Mouse (Mus musculus) limb, embryonic 11.5 days (tissue): ENCODE measurements around the gene Tmem37. TPM values are rescaled to one million over a fixed set of nuclear protein-coding genes. Genes with fewer than 3 reads are reported as not detected.

Source experiments
- ATAC-seq: fragments of 200-750 bp; cut with Nextera tagmentation; 2 replicates; pipeline ENCODE4 v1.8.0; 2017; ENCODE audit warnings: low read depth; ENCODE audit not compliant: insufficient number of reproducible peaks, low FRiP score, low TSS enrichment
- DNase-seq: peaks from one replicate; pipeline ENCODE4 v3.0.0-alpha.2; 2015; ENCODE audit warnings: low spot score
- H3K27ac ChIP-seq: fragments of 300-500 bp; sonication (generic); replicated peaks from 2 replicates; pipeline ENCODE4 v1.5.1; 2014; ENCODE audit warnings: low read depth, mild to moderate bottlenecking, low read length
- H3K27me3 ChIP-seq: fragments of 300-500 bp; sonication (generic); 2 replicates; pipeline ENCODE4 v1.6.1; 2014; ENCODE audit warnings: mild to moderate bottlenecking, low read length, mixed read lengths; ENCODE audit not compliant: control insufficient read depth, insufficient read depth
- H3K36me3 ChIP-seq: fragments of 300-500 bp; sonication (generic); 2 replicates; pipeline ENCODE4 v1.6.1; 2014; ENCODE audit warnings: mild to moderate bottlenecking, low read length, moderate library complexity, mixed read lengths; ENCODE audit not compliant: control insufficient read depth, insufficient read depth
- H3K4me1 ChIP-seq: fragments of 300-500 bp; sonication (generic); 2 replicates; pipeline ENCODE4 v1.6.1; 2014; ENCODE audit warnings: low read length, mixed read lengths; ENCODE audit not compliant: control insufficient read depth, insufficient read depth
- H3K4me2 ChIP-seq: fragments of 300-500 bp; sonication (generic); 2 replicates; pipeline ENCODE4 v1.6.1; 2014; ENCODE audit warnings: low read depth, mild to moderate bottlenecking, moderate library complexity; ENCODE audit not compliant: severe bottlenecking
- H3K4me3 ChIP-seq: fragments of 300-500 bp; sonication (generic); 2 replicates; pipeline ENCODE4 v1.5.1; 2014; ENCODE audit warnings: low read depth, low read length
- H3K9ac ChIP-seq: fragments of 300-500 bp; sonication (generic); 2 replicates; pipeline ENCODE4 v1.6.1; 2014; ENCODE audit warnings: mild to moderate bottlenecking, low read length
- H3K9me3 ChIP-seq: fragments of 300-500 bp; sonication (generic); 2 replicates; pipeline ENCODE4 v1.6.1; 2016; ENCODE audit warnings: low read length; ENCODE audit not compliant: control insufficient read depth
- WGBS: fragments of 180-500 bp; shearing (Covaris S2); extraction: QIAGEN DNeasy Blood & Tissue Kit; methylation state at CpG from one replicate; pipeline ENCODE4 v1.1.7; 2014; 5-methylcytosine and 5-hydroxymethylcytosine counted together
- polyA plus RNA-seq: library from polyadenylated mRNA; unstranded; fragments of >200 nt; fragmentation: Nextera tagmentation; extraction: Ambion mirVana; gene quantifications from 2 replicates; pipeline ENCODE4 v1.2.1, GENCODE M21; 2014

The Tmem37 gene
- 2.5 and 3.0 TPM in 2 replicates for polyA plus RNA-seq

GRCm38 (mm10) chr1:120073519-120074306 is at the start of gene Tmem37:
TSS of gene Tmem37 (minus strand) at chr1:120074074.
- DNase-seq (peak; percentile 86), ATAC-seq (peak; percentile 83)
- Histone ChIP-seq H3K4me3 (peak within 1 kb of the TSS; percentile 25), H3K4me2 (peak within 1 kb of the TSS; percentile 71), H3K36me3 (no peaks in the 10 kb centered on the region), H3K9ac (0 out of 2 replicates have a peak within 1 kb of the TSS, but pooled peaks have one; percentile 37), H3K27ac (no peak within 1 kb of the TSS), H3K4me1 (0 out of 2 replicates have a peak, but pooled peaks cover 5% of the 10 kb centered on the region), H3K9me3 (no peaks in the 10 kb centered on the region), H3K27me3 (peaks cover 2% of the 10 kb centered on the region; the same call in 1 of the 2 replicates)
- WGBS: 2% methylated on average over 40 of the region's 40 CpGs

DNA sequence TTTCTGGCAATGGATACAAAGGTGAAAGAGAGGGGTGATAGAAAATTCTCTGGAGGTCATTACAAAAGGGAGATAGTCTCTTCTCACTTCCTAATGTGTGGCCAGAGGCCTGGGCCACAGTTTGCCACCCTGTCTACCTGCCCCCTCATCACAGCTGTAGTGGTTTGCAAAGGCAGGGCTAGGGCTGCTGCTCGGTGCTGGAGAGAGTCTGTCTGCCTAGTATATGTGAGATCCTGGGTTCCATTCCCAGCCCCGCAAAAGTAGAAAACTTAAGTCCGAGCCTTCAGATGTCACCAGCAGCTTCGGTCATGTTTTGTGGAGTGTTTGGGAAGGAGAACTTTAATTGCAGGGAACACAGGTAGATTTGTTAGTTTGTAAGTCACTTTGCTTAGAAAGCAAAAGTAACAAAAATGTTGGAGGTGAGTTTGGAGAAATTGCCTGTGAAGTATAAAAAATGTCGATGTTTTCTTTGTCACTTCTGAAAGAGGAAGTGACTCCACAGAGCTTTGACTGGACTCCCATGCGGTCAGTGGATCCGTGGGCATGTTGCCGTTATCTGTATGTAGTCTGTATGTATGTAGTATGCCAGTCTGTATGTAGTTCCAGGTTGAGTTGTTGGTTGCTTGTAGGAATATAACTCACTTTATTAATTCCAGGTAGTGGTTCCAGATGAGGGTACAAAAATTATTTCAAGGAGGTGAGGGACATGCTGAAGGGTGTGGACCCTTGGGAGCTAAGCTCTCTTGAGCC is 48.9 kb upstream of the Tmem37 start:
- ATAC-seq: no peak
- no peak for DNase-seq
- WGBS: 91% methylated on average over 8 of the region's 8 CpGs
- H3K36me3 ChIP-seq: no peaks in the 10 kb centered on the region; the same call in 1 of the 2 replicates
- H3K4me2 ChIP-seq: no peak overlapping the region
- H3K4me3 ChIP-seq: no peak overlapping the region
- H3K9me3 ChIP-seq: no peaks in the 10 kb centered on the region
- H3K4me1 ChIP-seq: peaks cover 7% of the 10 kb centered on the region
- no peak overlapping the region for H3K9ac ChIP-seq
- H3K27me3 ChIP-seq: no peaks in the 10 kb centered on the region
- no peak overlapping the region for H3K27ac ChIP-seq

DNA sequence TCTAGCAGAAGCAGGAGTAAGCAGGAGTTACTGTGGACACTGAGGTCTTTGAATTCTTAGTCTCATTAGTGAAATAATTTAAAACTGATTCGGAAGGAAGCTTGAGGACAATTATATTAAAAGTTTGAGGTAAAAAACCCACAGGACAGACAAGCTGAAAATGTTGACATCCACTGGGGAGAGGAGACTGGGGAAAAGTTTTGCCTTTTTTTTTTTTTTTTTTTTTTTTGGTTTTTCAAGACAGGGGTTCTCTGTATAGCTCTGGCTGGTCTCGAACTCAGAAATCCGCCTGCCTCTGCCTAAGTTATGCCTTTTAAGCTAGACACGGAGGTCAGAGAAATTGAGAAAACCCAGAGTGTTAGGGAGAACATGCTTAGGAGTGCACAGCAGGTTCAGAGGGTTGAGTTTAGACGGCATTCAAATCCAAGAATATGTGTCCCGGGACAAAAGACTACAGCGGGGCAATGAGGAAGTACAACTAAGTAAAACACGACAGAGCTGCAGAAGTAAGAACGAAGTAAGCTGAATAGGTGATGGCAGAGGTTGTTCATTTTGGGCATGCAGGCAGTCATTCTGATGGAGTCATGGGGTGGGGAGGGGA is 48.2 kb upstream of the Tmem37 start:
- Histone ChIP-seq H3K36me3 (peaks cover 2% of the 10 kb centered on the region; the same call in 1 of the 2 replicates), H3K4me2 (peak overlapping the region; percentile 85), H3K9ac (peak overlapping the region; percentile 56), H3K4me1 (peaks cover 7% of the 10 kb centered on the region), H3K27me3 (no peaks in the 10 kb centered on the region), H3K27ac (no peak overlapping the region), H3K9me3 (no peaks in the 10 kb centered on the region), H3K4me3 (peak overlapping the region; percentile 61)
- no peak for DNase-seq
- WGBS: 91% methylated on average over 9 of the region's 9 CpGs
- ATAC-seq: no peak

- Histone ChIP-seq H3K27ac (peak within 1 kb of the TSS; percentile 76), H3K9me3 (no peaks in the 10 kb centered on the region), H3K4me2 (peak within 1 kb of the TSS; percentile 85), H3K36me3 (peaks cover 4% of the 10 kb centered on the region), H3K9ac (peak within 1 kb of the TSS; percentile 60), H3K4me3 (peak within 1 kb of the TSS; percentile 61), H3K27me3 (no peaks in the 10 kb centered on the region), H3K4me1 (peaks cover 7% of the 10 kb centered on the region)
- WGBS: 2% methylated on average over 52 of the region's 52 CpGs
- DNase-seq (peak; percentile 98), ATAC-seq (peak; percentile 91)
These were observed 47.3 kb upstream of the Tmem37 start, which contains the start of the genes Dbi and 3110009E18Rik for GRCm38 (mm10) chr1:120120969-120121811. TSS of gene Dbi (minus strand) at chr1:120121078. TSS of gene 3110009E18Rik (plus strand) at chr1:120121187.

DNA sequence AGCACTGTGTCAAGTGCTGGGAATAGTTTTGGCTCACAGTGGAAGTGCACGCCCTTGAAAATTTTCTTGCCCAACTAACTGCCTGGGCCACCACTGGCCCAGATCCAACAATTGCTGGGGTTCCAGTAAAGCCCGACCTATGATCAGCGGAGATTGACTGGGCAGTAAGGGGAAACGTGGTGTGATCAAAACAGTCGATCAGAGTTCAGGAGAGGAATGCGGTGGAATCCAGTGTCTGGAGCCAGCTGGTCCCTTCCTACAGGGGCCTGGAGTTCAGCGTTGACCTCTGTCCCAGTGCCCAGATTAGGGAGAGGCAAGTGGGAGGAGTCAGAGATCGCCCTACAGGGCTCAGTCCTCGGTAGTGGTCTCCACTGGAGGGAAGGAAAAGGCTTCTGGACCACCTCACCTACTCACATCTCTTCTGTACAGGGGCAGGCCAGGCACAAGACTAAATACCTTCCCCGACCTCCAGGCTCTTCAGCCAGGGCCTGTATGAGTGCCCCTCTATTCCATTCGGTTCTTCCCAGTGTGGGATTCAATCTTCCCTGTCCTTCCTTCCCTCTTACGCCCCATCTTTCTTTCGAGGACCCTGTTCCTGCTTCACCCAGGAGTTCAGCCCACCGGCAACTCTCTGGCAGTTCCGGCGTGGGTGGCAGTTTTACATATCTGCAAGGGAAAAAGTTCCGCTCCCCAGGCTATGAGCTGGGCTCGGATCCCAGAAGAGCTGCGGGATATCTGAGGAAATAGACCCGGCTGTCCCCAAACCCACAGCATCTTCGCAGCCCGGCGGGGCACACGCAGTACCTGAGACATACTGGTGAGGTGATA is 46.5 kb upstream of the Tmem37 start:
- WGBS: 6% methylated on average over 24 of the region's 24 CpGs
- Histone ChIP-seq H3K4me2 (peak overlapping the region; percentile 85), H3K4me1 (peaks cover 7% of the 10 kb centered on the region), H3K4me3 (peak overlapping the region; percentile 61), H3K27me3 (no peaks in the 10 kb centered on the region), H3K9ac (peak overlapping the region; percentile 60), H3K36me3 (peaks cover 11% of the 10 kb centered on the region), H3K9me3 (no peaks in the 10 kb centered on the region), H3K27ac (peak overlapping the region; percentile 76)
- ATAC-seq (peak; percentile 62), DNase-seq (peak; percentile 52)

GRCm38 (mm10) chr1:120119389-120119788 is 45.5 kb upstream of the Tmem37 start:
- H3K4me3 ChIP-seq: no peak overlapping the region
- peaks cover 21% of the 10 kb centered on the region for H3K36me3 ChIP-seq
- H3K9me3 ChIP-seq: no peaks in the 10 kb centered on the region
- H3K27me3 ChIP-seq: no peaks in the 10 kb centered on the region
- ATAC-seq (no peak), DNase-seq (no peak)
- H3K4me2 ChIP-seq: peak overlapping the region; percentile 85; the same call in 1 of the 2 replicates
- H3K4me1 ChIP-seq: peaks cover 7% of the 10 kb centered on the region
- peak overlapping the region; percentile 0; the same call in 1 of the 2 replicates for H3K9ac ChIP-seq
- WGBS: 90% methylated on average over 4 of the region's 4 CpGs
- no peak overlapping the region for H3K27ac ChIP-seq

DNA sequence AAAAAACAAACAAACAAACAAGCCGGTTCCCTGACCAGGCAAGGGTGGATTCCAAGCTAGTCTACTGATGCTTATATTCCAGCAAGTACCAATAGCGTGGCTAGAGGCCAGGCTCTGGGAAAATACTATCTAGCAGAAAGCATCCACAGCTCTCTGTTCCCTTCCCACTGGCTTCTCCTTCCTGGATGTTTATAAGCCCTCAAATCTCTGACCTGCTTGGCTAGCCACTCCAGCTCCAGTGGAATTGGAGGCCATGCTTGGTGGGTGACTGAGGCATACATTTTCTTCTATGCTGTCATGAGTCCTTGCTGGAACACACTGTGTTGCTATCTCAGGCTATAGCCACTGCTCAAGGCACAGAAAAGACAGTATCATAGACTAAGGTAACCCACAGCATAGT is 45.0 kb upstream of the Tmem37 start:
- 90% methylated on average over 2 of the region's 2 CpGs for WGBS
- peaks cover 7% of the 10 kb centered on the region for H3K4me1 ChIP-seq
- H3K36me3 ChIP-seq: peaks cover 24% of the 10 kb centered on the region
- DNase-seq (no peak), ATAC-seq (no peak)
- no peaks in the 10 kb centered on the region for H3K27me3 ChIP-seq
- no peak overlapping the region for H3K4me3 ChIP-seq
- H3K9ac ChIP-seq: no peak overlapping the region
- no peak overlapping the region for H3K4me2 ChIP-seq
- no peak overlapping the region for H3K27ac ChIP-seq
- H3K9me3 ChIP-seq: no peaks in the 10 kb centered on the region
